Mouse (Mus musculus): ENCODE measurements around the gene Krtap3-2.
"Not testable (repeated sequence)": the region's sequence is repeated elsewhere in the genome, so short reads cannot be mapped to it uniquely, and the experiment has no call there.

Krtap3-2 gene

DNA sequence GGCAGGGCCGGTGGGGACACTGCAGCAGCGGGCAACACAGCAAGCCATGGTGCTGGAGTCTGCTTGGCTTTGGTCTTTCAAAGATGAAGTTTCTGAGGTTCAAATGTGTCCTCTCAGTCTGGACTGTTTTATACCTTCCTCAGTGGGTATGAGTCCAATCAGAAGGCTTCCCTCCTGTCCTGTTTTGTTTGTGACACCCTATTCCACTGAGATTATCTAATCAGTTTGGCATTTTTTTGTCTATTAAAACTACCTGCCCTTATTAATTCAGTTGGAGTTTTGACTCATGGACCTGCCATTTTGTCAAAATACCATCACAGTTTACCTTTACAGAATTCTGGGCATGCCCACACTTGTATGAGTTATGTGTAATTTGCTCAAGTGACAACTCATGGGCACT is at the start of gene Krtap3-2:
TSS of gene Krtap3-2 (minus strand) at position 101 of the 400 bp plus-strand sequence.
- DNase-seq (ENCODE audit: low spot score), result no peak

DNA sequence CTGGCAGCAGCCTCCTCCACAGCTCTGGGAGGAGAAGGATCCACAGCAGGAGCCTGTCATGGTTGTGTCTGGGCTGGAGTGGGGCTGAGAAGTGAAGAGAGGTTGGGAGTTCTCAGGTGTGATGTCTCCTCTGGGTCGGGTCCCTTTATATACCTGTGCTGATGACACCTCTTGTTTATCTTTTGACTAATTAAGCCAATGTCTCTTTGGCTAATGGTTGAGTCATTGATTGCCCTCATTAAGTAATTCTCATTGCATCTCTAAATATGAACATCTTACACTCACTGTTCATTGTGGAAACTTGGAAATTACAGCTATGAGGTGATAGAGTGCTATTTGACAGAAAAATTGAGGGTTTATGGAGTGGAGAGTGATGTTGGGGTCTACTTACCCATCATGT is 46.6 kb upstream of the Krtap3-2 start, which contains the start of gene Gm11938:
TSS of gene Gm11938 (minus strand) at position 101 of the 400 bp plus-strand sequence.
- DNase-seq (ENCODE audit: low spot score), result not testable (repeated sequence)

DNA sequence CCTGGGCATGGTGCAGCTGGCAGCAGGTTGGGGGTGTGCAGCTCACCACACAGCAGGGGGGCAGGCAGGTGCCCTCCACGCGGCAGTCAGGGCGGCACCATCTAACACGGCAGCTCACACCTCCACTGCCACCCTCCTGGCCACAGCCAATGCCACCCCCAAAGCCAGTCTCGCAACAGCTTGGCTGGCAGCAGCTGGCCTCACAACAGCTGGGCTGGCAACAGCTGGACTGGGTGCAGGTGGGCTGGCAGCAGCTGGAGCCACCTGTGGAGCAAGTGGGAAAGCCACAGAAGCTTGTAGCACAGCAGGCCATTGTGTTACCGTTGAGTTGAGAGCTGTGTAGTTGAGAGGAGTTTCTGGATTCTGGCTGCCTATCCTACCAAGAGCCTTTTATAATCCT is 41.1 kb upstream of the Krtap3-2 start, which contains the start of gene Krtap9-3:
TSS of gene Krtap9-3 (minus strand) at position 364 of the 400 bp plus-strand sequence.
- not testable (repeated sequence) for DNase-seq (ENCODE audit: low spot score)

DNA sequence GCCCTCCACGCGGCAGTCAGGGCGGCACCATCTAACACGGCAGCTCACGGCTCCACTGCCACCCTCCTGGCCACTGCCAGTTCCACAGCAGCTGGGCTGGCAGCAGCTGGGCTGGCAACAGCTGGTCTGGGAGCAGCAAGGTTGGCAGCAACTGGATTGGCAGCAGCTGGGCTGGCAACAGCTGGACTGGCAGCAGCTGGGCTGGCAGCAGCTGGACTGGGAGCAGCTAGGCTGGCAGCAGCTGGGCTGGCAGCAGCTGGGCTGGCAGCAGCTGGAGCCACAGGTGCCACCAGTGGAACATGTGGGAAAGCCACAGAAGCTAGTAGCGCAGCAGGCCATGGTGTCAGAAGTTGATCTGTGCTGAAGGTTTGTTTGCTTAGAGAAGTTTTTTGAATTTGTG is 34.3 kb upstream of the Krtap3-2 start, which contains the start of gene Krtap1-3:
TSS of gene Krtap1-3 (minus strand) at position 359 of the 400 bp plus-strand sequence.
- no peak for DNase-seq (ENCODE audit: low spot score)

DNA sequence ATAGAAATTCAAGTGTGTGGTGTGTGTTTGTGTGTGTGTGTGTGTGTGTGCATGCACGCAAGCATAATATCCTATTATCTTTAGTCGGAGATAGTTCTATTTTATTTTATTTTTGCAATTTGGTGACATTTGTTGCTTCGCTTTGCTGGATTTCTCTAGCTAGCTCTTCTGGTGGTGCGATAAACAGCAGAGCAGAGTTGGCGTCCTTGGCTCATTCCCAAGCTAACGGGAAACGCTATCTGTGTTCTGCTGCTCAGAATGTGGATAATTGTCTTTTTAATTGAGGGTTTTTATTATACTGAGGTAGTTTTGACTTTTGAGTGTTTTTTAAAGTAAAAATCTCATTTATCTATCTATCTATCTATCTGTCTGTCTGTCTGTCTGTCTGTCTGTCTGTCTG is 28.4 kb upstream of the Krtap3-2 start:
- no peak for DNase-seq (ENCODE audit: low spot score)

DNA sequence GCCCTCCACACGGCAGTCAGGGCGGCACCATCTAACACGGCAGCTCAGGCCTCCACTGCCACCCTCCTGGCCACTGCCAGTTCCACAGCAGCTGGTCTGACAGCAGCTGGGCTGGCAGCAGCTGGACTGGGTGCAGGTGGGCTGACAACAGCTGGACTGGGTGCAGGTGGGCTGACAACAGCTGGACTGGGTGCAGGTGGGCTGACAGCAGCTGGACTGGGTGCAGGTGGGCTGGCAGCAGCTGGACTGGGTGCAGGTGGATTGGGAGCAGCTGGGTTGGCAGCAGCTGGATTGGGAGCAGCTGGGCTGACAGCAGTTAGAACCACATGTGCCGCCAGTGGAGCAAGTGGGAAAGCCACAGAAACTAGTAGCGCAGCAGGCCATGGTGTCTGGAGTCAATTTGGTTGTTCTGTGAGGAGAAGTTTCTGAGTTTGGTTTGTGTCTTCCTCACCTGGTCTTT is 26.6 kb upstream of the Krtap3-2 start, which contains the start of gene Krtap1-4:
TSS of gene Krtap1-4 (minus strand) at position 410 of the 460 bp plus-strand sequence.
- no peak for DNase-seq (ENCODE audit: low spot score)

DNA sequence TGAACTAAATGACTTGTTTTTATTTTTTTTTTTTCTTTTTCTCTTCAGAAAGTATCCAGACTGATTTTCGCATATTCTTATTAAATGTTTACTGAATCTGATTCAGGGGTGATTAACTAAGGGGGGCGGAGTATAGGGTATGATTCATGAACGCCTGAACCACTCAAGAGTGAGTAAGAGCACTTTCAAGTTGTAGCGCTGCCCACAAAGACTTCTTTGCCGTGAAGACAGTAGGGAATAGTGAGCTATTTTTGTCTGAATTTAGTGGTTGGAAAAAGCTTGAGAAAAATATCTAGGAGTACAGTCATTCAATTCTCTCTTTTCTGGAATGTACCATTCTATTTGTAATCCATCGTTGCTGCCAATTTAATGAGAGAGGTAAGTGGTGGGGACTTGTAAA is 24.9 kb upstream of the Krtap3-2 start:
- no peak for DNase-seq (ENCODE audit: low spot score)

DNA sequence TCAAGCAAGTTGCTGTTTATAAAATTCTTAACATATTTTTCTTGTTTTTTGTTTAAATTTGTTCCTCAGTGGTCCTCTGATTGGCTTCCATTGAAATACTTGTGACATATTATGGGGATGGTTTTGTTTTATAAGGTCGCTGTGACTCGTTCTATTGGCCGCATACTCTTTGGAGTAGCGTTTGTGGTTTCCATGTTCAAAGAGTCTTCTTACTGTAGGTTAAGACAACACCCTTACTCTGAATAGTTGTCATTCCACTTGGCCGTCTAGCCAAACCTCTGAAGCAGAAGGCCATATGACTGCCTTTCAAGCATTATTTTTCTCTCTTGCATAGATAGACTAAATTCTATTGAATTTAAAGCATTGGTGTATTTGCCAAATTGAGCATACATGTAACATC is 24.4 kb upstream of the Krtap3-2 start:
- DNase-seq (ENCODE audit: low spot score), result no peak

DNA sequence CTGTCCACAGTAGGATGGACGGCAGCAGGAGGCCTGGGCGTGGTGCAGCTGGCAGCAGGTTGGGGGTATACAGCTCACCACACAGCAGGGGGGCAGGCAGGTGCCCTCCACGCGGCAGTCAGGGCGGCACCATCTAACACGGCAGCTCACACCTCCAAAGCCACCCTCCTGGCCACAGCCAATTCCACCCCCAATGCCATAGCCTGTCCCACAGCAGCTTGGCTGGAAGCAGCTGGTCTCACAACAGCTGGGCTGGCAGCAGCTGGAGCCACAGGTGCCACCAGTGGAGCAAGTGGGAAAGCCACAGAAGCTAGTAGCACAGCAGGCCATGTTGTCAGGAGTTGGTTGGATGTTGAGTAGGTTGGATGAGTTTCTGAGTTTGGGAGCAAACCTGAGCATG is 24.0 kb upstream of the Krtap3-2 start, which contains the start of gene Krtap1-5:
TSS of gene Krtap1-5 (minus strand) at position 381 of the 400 bp plus-strand sequence.
- DNase-seq (ENCODE audit: low spot score), result no peak

DNA sequence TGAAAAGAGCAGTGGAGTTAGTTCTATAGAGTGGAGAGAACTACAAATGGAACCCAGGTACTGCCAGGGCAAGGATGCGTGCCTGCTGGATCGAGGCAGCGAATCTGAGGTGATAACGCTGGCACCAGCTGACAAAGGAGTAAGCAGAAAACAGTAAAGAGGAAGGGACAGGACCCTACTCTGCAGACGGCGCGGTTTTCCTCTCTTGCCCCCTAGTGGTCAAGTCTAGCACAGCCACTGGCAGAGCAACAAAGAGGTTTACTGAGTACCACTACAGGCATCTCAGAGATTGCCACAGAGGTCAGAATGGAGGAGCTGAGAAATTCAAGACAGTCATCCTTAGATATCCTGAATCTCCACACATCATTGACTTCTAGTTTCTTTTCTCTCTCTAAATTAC is 17.5 kb upstream of the Krtap3-2 start:
- peak; percentile 91 for DNase-seq (ENCODE audit: low spot score)

DNA sequence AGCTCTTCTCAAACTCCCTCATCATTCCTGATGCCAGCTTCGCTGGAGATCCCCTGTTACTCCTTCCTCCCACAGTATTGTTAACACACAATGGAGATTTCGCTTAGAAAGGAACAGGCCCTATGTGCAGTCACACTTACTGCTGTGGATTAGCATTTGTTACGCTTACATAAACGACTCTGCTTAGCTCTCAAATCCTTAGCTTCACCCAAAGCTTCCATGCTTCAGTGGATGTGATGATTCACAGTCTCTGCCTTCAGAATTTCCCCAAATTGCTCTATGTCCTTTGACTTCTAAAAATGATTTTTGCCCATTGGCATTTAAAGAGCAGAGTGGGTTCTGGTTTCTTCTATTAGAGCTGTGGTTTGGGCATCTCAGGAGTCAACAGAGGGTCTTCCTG is 16.5 kb upstream of the Krtap3-2 start:
- no peak for DNase-seq (ENCODE audit: low spot score)

DNA sequence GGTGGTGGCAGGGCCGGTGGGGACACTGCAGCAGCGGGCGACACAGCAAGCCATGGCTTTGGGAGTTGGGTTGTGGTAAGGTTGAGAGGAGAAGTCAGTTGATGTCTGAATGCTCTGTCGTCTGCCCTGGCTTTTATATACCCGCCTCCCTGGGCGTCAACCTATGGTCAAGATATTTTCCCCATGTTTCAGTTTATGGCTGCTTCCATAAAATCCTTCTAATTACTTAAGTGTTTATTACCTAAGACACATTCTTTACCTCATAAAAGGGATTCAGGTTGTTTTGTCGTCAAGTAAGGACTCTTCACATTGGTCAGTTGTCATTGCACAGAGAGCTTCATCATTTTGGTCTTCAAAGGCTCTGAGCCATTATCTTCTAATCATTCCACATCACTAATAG is 9.9 kb upstream of the Krtap3-2 start, which contains the start of gene Krtap3-1:
TSS of gene Krtap3-1 (minus strand) at position 101 of the 400 bp plus-strand sequence.
- DNase-seq (ENCODE audit: low spot score), result no peak

DNA sequence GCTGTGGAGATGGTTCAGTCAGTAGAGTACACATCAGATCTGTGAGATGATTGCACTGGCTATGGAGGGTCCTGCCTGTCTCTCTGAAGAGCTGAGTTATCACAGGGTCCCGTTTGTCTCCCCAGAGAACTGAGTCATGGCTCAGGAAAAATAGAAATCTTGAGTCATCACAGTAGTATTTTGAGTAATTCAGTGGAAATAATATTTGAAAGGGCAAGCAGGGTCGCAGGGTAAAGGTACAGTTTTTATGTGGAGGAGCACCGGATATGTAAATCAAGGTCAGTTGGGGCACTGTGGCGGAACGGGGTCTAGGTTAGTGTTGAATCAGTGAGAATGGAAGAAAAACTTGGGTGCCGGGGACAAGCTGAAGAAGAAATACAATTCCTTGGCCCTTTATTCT is 5.9 kb upstream of the Krtap3-2 start:
- no peak for DNase-seq (ENCODE audit: low spot score)

DNA sequence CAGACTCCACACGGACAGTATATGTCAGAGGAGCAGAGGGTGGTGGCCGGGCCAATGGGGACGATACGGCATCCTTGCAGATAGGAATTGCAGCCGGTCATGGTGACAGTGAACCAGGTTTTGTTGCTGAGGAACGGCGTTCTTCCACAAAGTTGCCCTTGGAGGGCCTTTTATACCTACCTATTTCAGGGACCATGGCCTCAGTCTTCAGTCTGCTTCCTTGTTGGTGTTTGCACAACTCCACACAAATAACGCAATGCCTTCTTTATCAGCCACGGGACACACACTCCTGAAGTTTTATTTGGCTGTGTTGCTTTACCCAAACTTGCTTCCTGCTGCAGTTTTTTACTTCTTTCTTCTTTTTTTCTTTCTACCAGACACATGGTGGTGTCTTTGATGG is 2.7 kb upstream of the Krtap3-2 start, which contains the start of gene Gm11939:
TSS of gene Gm11939 (minus strand) at position 101 of the 400 bp plus-strand sequence.
- no peak for DNase-seq (ENCODE audit: low spot score)

DNA sequence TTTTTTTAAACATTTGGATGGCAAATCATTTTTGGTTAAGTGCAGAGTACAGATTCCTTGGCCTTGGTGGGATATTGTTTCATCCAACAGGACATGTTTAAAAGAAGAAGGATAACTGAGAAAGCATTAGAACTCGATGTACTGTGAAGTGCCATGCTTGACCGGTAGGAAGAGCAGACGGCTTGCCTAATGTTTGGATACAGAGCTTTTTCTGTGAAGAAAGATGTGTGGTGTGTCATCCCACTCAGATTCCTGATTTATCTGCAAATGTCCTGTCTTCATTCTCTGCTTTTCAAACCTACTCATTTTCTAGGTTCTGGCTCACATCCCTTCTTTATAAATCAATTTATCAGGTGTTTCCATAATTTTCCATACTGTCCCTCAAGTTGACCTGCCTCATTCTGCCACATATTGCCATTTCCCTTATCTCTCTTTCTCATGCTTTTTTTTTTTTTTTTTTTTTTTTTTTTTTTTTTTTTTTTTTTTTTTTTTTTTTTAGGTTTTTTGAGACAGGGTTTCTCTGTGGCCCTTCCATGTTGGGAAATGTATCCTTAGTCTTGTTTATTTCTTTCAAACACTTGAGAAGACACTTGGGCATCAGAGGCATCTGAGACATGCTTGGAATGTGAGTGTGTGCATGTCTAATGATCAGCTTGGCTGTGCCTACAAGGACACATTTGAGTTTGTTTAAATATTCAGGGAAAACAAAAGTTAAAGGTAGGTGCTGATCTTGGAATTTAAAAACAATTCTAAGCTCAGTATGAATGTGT is 1.5 kb upstream of the Krtap3-2 start:
- no peak for DNase-seq (ENCODE audit: low spot score)

DNA sequence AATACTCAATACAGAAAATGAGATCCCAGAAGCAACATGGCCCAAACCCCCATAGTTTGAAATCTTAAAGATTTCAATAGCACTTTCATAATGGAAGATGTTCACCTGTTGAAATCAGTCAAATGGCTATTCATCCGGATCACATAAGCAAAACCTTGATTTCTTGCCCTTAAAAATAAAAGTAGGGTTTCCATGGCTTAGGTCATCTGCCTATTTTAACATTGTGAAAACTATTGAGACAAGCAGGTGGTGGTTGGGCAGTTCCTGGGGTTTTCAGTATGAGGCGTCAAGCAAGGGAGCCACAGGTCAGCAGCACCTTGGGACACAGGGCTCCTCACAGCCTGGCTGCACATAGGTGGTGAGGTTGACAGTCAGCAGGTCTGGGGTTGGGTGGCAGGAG is 458 bp downstream of the Krtap3-2 start:
- DNase-seq (ENCODE audit: low spot score), result no peak

DNA sequence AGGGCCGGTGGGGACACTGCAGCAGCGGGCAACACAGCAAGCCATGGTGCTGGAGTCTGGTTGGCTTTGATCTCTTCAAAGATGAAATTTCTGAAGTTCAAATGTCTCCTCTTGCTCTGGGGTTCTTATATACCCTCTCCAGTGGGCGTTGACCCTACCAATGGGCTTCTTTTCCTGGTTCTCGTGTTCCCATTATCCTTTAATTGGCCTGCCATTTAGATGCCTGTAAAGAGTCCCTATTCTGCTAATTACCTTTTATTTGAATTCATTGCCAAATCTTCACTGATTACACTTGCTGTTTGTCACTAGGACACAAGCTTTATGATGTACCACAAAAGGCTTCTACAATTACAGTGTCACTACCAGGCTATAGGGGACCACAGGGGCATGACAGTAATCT is 5.9 kb downstream of the Krtap3-2 start, which contains the start of gene Krtap3-3:
TSS of gene Krtap3-3 (minus strand) at position 101 of the 400 bp plus-strand sequence.
- no peak for DNase-seq (ENCODE audit: low spot score)

DNA sequence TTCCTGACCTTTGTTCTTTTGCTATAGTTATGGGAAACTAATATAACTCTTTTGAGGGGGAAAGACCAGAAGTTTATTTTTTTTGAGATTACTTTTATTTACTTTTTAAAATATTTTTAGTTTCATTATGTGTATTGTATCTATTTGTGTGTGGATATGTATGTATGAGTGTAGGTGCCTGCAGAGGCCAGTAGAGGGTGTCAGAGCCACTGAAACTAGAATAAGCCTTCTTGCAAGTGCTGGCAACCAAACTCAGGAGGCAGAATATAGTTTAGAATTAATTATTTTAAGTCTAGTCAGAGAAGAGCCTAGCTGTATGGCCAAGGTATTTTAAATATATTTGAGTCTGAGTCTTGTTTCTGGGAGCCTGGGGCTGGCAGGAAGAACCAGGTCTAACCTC is 8.8 kb downstream of the Krtap3-2 start:
- no peak for DNase-seq (ENCODE audit: low spot score)

DNA sequence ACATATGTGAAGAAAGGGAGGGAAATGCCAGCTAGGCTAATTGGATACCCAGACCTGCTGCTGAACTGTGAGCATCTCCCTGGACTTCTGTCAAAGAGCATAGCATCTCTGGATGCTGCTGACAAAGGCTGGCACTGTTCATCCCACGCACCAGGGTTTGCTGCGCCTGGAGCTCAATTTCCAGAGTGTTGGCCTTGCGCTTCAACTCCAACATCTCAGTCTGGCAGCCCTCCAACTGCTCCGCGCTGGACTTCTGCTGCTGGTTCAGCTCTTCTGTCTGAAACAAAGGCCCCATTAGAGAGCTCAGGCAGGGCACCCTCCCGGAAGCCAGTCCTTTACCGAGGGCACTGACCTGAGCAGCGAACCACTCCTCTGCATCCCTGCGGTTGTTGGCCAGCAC is 16.9 kb downstream of the Krtap3-2 start:
- DNase-seq (ENCODE audit: low spot score), result no peak

DNA sequence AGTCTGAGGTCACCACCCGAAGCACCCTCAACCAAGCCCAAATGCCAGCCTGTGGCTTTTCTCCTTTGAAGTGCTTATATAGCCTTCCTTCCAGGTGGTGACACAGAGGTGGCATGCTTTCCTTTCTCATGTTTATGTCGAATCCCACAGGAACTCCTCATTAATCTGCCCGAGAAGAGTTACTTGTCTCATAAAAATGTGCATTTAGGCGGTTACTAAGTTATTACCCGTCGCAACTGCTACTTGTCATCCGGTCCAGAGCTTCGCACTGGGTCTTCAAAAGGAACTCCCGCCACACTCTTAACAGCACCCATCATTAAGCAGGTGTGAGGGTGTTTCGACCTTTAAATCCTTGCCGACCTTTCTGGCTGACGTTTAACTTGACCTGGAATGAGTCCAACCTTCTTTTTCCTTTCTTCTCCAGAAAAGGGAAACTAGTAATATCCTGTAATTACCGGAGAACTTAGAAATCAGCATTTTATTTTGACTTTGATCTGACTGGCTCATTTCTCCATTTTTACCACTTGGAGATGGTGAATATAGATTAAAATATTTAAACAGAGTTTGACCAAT is 35.3 kb downstream of the Krtap3-2 start, which contains the start of gene Krt39:
TSS of gene Krt39 (minus strand) at position 51 of the 573 bp plus-strand sequence.
- DNase-seq (ENCODE audit: low spot score), result no peak

DNA sequence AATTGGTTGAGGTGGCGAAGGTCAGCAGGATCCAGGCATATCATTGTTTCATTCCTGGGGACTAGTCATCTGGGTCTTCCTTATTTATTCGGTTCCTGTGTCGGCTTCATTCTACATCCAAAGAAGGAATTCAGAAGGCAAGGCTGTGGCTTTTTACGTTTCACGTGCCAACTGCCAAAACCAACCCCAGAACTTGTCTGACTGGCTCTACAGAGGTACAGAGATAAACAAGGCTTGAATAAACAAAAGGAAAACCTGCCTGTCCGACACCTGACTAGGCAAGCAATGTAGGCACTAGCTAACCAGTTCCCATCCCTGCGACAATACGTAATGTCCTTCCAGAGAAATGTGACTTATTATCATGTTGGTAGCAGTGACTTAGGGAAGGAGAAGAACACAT is 42.6 kb downstream of the Krtap3-2 start:
- no peak for DNase-seq (ENCODE audit: low spot score)

Measured in embryo, embryonic 10.5 days (tissue).